Mouse (Mus musculus) brain, embryonic 14.5 days (tissue): ENCODE data around the gene Smim24. TPM values are rescaled to one million over a fixed set of nuclear protein-coding genes. Genes with fewer than 3 reads are reported as not detected.

ENCODE experiments used
- DNase-seq: peaks from one replicate; pipeline ENCODE4 v3.0.0-alpha.2; 2011; ENCODE audit warnings: low read depth
- CTCF ChIP-seq: fragments of 200-500 bp; IDR thresholded peaks from 2 replicates; pipeline ENCODE4 v1.5.1; 2012; ENCODE audit warnings: inconsistent platforms, mild to moderate bottlenecking, moderate library complexity, borderline replicate concordance; ENCODE audit not compliant: insufficient read depth, insufficient read length; ENCODE audit errors: extremely low read depth
- POLR2A ChIP-seq: fragments of 200-500 bp; IDR thresholded peaks from 2 replicates; pipeline ENCODE4 v1.6.1; 2012; ENCODE audit warnings: mild to moderate bottlenecking, inconsistent platforms, borderline replicate concordance; ENCODE audit not compliant: poor library complexity, insufficient read depth, insufficient read length, severe bottlenecking; ENCODE audit errors: extremely low read depth
- polyA plus RNA-seq: library from polyadenylated mRNA; depleted of rRNA; stranded (reverse); fragments of >200 nt; gene quantifications from 2 replicates; pipeline ENCODE4 v1.2.3, GENCODE M21; 2012; rRNA removed

Gene Smim24
- 3.0 and 4.2 TPM in 2 replicates for polyA plus RNA-seq

GRCm38 (mm10) chr10:81392781-81393185, at the start of gene Smim24:
Gene Smim24, plus strand, starts transcription at chr10:81393051.
- DNase-seq, result no peak
- no peak for TF ChIP-seq CTCF
- TF ChIP-seq POLR2A, result no peak

GRCm38 (mm10) chr10:81344421-81345161, 48.3 kb upstream of the Smim24 start:
- DNase-seq, result no peak

GRCm38 (mm10) chr10:81345162-81345534, 47.7 kb upstream of the Smim24 start:
- TF ChIP-seq POLR2A, result no peak

More at GRCm38 (mm10) chr10:81344421-81345161, 48.3 kb upstream of the Smim24 start:
- TF ChIP-seq POLR2A (no peak), CTCF (peak; percentile 6; the same call in 1 of the 2 replicates)

GRCm38 (mm10) chr10:81346453-81347067, 46.3 kb upstream of the Smim24 start:
- peak; percentile 83 for DNase-seq
- peak; percentile 43; the same call in 1 of the 2 replicates for TF ChIP-seq CTCF
- TF ChIP-seq POLR2A, result no peak

More at GRCm38 (mm10) chr10:81345162-81345534, 47.7 kb upstream of the Smim24 start:
- DNase-seq, result no peak

- TF ChIP-seq POLR2A (no peak), CTCF (no peak)
- DNase-seq, result no peak
Measured at GRCm38 (mm10) chr10:81349146-81349545, 43.7 kb upstream of the Smim24 start.

GRCm38 (mm10) chr10:81349961-81350350, 42.9 kb upstream of the Smim24 start:
- no peak for DNase-seq
- TF ChIP-seq CTCF, result no peak
- TF ChIP-seq POLR2A, result no peak

- peak; percentile 100 for DNase-seq
- TF ChIP-seq CTCF (peak; percentile 84), POLR2A (0 out of 2 replicates have a peak, but pooled peaks have one; percentile 25)
Measured at GRCm38 (mm10) chr10:81350351-81351063, 42.3 kb upstream of the Smim24 start, which contains the start of gene Hmg20b. Gene Hmg20b, minus strand, starts transcription at chr10:81350480.

GRCm38 (mm10) chr10:81351678-81352291, 41.1 kb upstream of the Smim24 start:
- no peak for DNase-seq
- TF ChIP-seq POLR2A (no peak), CTCF (no peak)

GRCm38 (mm10) chr10:81354738-81355477, 37.9 kb upstream of the Smim24 start:
- DNase-seq, result no peak
- TF ChIP-seq POLR2A, result no peak
- no peak for TF ChIP-seq CTCF

- no peak for TF ChIP-seq CTCF
- no peak for TF ChIP-seq POLR2A
- DNase-seq, result no peak
Measured at GRCm38 (mm10) chr10:81355533-81355932, 37.3 kb upstream of the Smim24 start.
